Mouse (Mus musculus): ENCODE measurements around the gene 2310057J18Rik. TPM values are rescaled to one million over a fixed set of nuclear protein-coding genes. Genes with fewer than 3 reads are reported as not detected.
"Not testable (repeated sequence)": the region's sequence is repeated elsewhere in the genome, so short reads cannot be mapped to it uniquely, and the experiment has no call there.

2310057J18Rik gene
- not detected for polyA plus RNA-seq (2012; fragmentation: generic; extraction: Trizol)

DNA sequence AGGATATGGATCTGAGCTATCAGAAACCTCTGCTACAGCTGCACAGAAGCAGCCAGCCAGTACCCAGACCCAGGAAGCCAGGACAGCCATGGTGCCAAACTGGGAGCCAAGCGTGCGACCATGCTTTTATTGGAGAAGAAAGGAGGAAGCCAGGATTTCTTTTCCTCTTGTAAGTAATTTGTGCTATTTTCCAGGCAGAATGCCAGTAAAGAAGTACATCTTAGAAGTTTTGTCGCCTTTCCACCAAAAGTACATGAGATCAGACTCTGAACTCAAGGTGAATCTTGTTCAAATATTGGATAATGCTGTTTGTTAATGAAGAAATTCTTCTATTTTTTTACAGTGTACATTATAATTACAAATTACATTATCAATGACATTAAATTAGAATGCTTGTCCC, at the start of gene 2310057J18Rik:
Gene 2310057J18Rik, minus strand, starts transcription at position 101 of the 400 bp plus-strand sequence.
- H3K36me3 ChIP-seq (ENCODE audit: control insufficient read depth, insufficient read depth), result no peaks in the 10 kb centered on the region
- no peak within 1 kb of the TSS for H3K4me2 ChIP-seq (ENCODE audit: low read depth)
- no peak within 1 kb of the TSS for H3ac ChIP-seq (ENCODE audit: control insufficient read depth, insufficient read length)
- H3K79me2 ChIP-seq (ENCODE audit: control insufficient read depth, insufficient read depth), result no peaks in the 10 kb centered on the region
- no peak for TF ChIP-seq E2F4 (IDR thresholded peaks at IDR 0.05; ENCODE audit: insufficient read depth)
- no peak for TF ChIP-seq CEBPB (IDR thresholded peaks at IDR 0.05; ENCODE audit: insufficient read depth, poor library complexity, severe bottlenecking)
- TF ChIP-seq SRF (IDR thresholded peaks at IDR 0.05; ENCODE audit: control insufficient read depth, insufficient read length, low read depth), result no peak
- TF ChIP-seq TCF12 (IDR thresholded peaks at IDR 0.05; ENCODE audit: insufficient read depth, poor library complexity, severe bottlenecking), result no peak
- H3K4me3 ChIP-seq, result no peak within 1 kb of the TSS
- no peaks in the 10 kb centered on the region for H3K27me3 ChIP-seq (ENCODE audit: control insufficient read depth, insufficient read depth, insufficient read length)

DNA sequence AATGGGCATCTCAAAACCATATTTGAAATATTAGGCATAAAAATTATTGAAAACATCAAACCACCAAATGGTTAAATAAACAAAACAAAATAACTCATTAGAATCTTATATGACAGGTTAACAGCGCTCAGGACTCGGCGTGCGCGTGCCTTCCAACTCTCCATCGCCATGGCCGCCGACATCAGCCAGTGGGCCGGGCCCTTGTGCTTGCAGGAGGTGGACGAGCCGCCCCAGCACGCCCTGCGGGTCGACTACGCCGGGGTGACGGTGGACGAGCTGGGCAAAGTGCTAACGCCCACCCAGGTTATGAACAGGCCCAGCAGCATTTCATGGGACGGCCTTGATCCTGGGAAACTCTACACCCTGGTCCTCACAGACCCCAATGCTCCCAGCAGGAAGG, 43.9 kb upstream of the 2310057J18Rik start:
- H3K27me3 ChIP-seq (ENCODE audit: control insufficient read depth, insufficient read depth, insufficient read length); H3K79me2 ChIP-seq (ENCODE audit: control insufficient read depth, insufficient read depth); H3K4me3 ChIP-seq; H3ac ChIP-seq (ENCODE audit: control insufficient read depth, insufficient read length); H3K36me3 ChIP-seq (ENCODE audit: control insufficient read depth, insufficient read depth); H3K4me2 ChIP-seq (ENCODE audit: low read depth): not testable (repeated sequence)

DNA sequence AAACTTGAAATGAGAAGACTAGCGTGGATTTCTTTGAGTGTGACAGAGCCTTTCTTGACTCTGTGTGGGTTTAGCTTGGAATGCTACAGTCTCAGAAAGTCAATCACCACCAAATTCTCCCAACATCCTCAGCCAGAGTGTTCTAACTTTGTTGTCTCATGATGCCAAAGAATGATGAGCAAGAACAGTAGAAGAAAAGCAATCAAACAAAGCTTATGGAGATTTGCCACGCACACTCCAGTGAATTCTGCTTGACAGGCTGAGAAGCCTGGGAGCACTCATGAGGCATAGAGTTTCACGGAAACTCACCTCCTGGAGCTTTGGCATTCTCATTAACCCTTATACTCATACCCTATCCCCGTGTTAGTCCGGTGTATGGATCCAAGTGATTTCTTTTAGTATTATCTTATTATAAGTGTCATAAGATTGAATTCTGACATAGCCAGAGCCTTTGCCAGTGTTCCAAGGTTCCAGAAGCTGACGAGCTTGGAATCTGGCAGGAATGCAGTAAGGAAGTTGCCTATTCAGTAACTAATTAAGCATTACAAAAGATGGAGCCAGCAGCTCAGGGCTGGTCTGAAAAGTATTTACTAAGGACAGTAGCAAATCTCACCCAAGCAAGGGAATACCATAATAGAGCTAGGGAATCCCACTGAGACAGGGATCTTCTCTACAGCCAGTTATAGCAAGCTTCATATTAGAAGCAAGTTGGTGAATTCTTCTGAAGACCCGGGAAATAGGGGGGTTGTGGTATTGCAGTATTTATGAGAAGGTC, 33.6 kb upstream of the 2310057J18Rik start:
- Histone ChIP-seq H3K4me3 (no peak overlapping the region), H3K4me2 (ENCODE audit: low read depth) (no peak overlapping the region), H3K36me3 (ENCODE audit: control insufficient read depth, insufficient read depth) (no peaks in the 10 kb centered on the region), H3K27me3 (ENCODE audit: control insufficient read depth, insufficient read depth, insufficient read length) (no peaks in the 10 kb centered on the region), H3ac (ENCODE audit: control insufficient read depth, insufficient read length) (no peak overlapping the region), H3K79me2 (ENCODE audit: control insufficient read depth, insufficient read depth) (no peaks in the 10 kb centered on the region)
- TF ChIP-seq E2F4 (IDR thresholded peaks at IDR 0.05; ENCODE audit: insufficient read depth) (no peak), MYOG (IDR thresholded peaks at IDR 0.05; ENCODE audit: control insufficient read depth in 1 of 3, insufficient read depth in 1 of 3, insufficient read length in 2 of 3, low read depth in 2 of 3) (no peak), SRF (IDR thresholded peaks at IDR 0.05; ENCODE audit: control insufficient read depth, insufficient read length, low read depth) (no peak), POLR2A (IDR thresholded peaks at IDR 0.05; ENCODE audit: insufficient read length, low read depth) (no peak), POLR2AphosphoS2 (IDR thresholded peaks at IDR 0.05; ENCODE audit: insufficient read length, low read depth) (no peak), REST (IDR thresholded peaks at IDR 0.05; ENCODE audit: insufficient read depth, insufficient read length) (no peak), TCF3 (IDR thresholded peaks at IDR 0.05; ENCODE audit: insufficient read length, low read depth) (no peak), CEBPB (IDR thresholded peaks at IDR 0.05; ENCODE audit: insufficient read depth, poor library complexity, severe bottlenecking) (no peak), MAX (IDR thresholded peaks at IDR 0.05; ENCODE audit: low read depth) (no peak), TCF12 (IDR thresholded peaks at IDR 0.05; ENCODE audit: insufficient read depth, poor library complexity, severe bottlenecking) (no peak), MYOD1 (IDR thresholded peaks at IDR 0.05; ENCODE audit: control insufficient read depth in 1 of 3, insufficient read length in 2 of 3, low read depth in 2 of 3) (no peak), USF1 (IDR thresholded peaks at IDR 0.05; ENCODE audit: low read depth) (no peak)

GRCm38 (mm10) chr10:28997776-28998175, 11.7 kb upstream of the 2310057J18Rik start:
- H3K4me2 ChIP-seq (ENCODE audit: low read depth), result no peak overlapping the region
- no peak overlapping the region for H3K4me3 ChIP-seq
- no peaks in the 10 kb centered on the region for H3K27me3 ChIP-seq (ENCODE audit: control insufficient read depth, insufficient read depth, insufficient read length)
- no peaks in the 10 kb centered on the region for H3K79me2 ChIP-seq (ENCODE audit: control insufficient read depth, insufficient read depth)
- no peaks in the 10 kb centered on the region for H3K36me3 ChIP-seq (ENCODE audit: control insufficient read depth, insufficient read depth)
- TF ChIP-seq POLR2A (IDR thresholded peaks at IDR 0.05; ENCODE audit: insufficient read length, low read depth) (no peak), REST (IDR thresholded peaks at IDR 0.05; ENCODE audit: insufficient read depth, insufficient read length) (no peak), MYOG (IDR thresholded peaks at IDR 0.05; ENCODE audit: control insufficient read depth in 1 of 3, insufficient read depth in 1 of 3, insufficient read length in 2 of 3, low read depth in 2 of 3) (no peak), E2F4 (IDR thresholded peaks at IDR 0.05; ENCODE audit: insufficient read depth) (no peak), MYOD1 (IDR thresholded peaks at IDR 0.05; ENCODE audit: control insufficient read depth in 1 of 3, insufficient read length in 2 of 3, low read depth in 2 of 3) (no peak), TCF3 (IDR thresholded peaks at IDR 0.05; ENCODE audit: insufficient read length, low read depth) (no peak), POLR2AphosphoS2 (IDR thresholded peaks at IDR 0.05; ENCODE audit: insufficient read length, low read depth) (no peak), SRF (IDR thresholded peaks at IDR 0.05; ENCODE audit: control insufficient read depth, insufficient read length, low read depth) (no peak), TCF12 (IDR thresholded peaks at IDR 0.05; ENCODE audit: insufficient read depth, poor library complexity, severe bottlenecking) (no peak), MAX (IDR thresholded peaks at IDR 0.05; ENCODE audit: low read depth) (no peak)
- no peak overlapping the region for H3ac ChIP-seq (ENCODE audit: control insufficient read depth, insufficient read length)

- no peaks in the 10 kb centered on the region for H3K79me2 ChIP-seq (ENCODE audit: control insufficient read depth, insufficient read depth)
- H3K4me2 ChIP-seq (ENCODE audit: low read depth), result no peak overlapping the region
- no peak overlapping the region for H3ac ChIP-seq (ENCODE audit: control insufficient read depth, insufficient read length)
- no peak overlapping the region for H3K4me3 ChIP-seq
- TF ChIP-seq REST (IDR thresholded peaks at IDR 0.05; ENCODE audit: insufficient read depth, insufficient read length), result no peak
- TF ChIP-seq MAX (IDR thresholded peaks at IDR 0.05; ENCODE audit: low read depth), result no peak
- no peak for TF ChIP-seq POLR2AphosphoS2 (IDR thresholded peaks at IDR 0.05; ENCODE audit: insufficient read length, low read depth)
- TF ChIP-seq TCF12 (IDR thresholded peaks at IDR 0.05; ENCODE audit: insufficient read depth, poor library complexity, severe bottlenecking), result no peak
- no peaks in the 10 kb centered on the region for H3K27me3 ChIP-seq (ENCODE audit: control insufficient read depth, insufficient read depth, insufficient read length)
- no peaks in the 10 kb centered on the region for H3K36me3 ChIP-seq (ENCODE audit: control insufficient read depth, insufficient read depth)
Observed at GRCm38 (mm10) chr10:28988990-28989389, 2.9 kb upstream of the 2310057J18Rik start.
